Mouse (Mus musculus) CD8-positive naive resting alpha-beta T cell, adult 2 months (primary cell): ENCODE data around the gene Commd9.

Source experiments
- DNase-seq, 2 experiments: peaks; one replicate each; pipeline ENCODE4 v3.0.0; 2022; ENCODE audit warnings: low read depth in 2 of 2, low spot score in 2 of 2

Gene Commd9

GRCm38 (mm10) chr2:101908773-101909172 is 22.7 kb downstream of the Commd9 start:
- DNase-seq: no peak

GRCm38 (mm10) chr2:101909326-101910080 is 23.5 kb downstream of the Commd9 start:
- DNase-seq: no peak

GRCm38 (mm10) chr2:101918518-101918917 is 32.5 kb downstream of the Commd9 start:
- no peak for DNase-seq

GRCm38 (mm10) chr2:101920136-101920554 is 34.1 kb downstream of the Commd9 start:
- no peak for DNase-seq

- DNase-seq: no peak
Observed at GRCm38 (mm10) chr2:101922302-101922701, 36.3 kb downstream of the Commd9 start.

- no peak for DNase-seq
Observed at GRCm38 (mm10) chr2:101923181-101923580, 37.1 kb downstream of the Commd9 start.

- DNase-seq: no peak
Observed at GRCm38 (mm10) chr2:101925183-101925582, 39.1 kb downstream of the Commd9 start.

GRCm38 (mm10) chr2:101925591-101926188 is 39.6 kb downstream of the Commd9 start:
- DNase-seq: no peak

- no peak for DNase-seq
Observed at GRCm38 (mm10) chr2:101932169-101932936, 46.3 kb downstream of the Commd9 start.

GRCm38 (mm10) chr2:101933301-101933700 is 47.3 kb downstream of the Commd9 start:
- no peak for DNase-seq

- no peak for DNase-seq
Observed at GRCm38 (mm10) chr2:101935006-101935405, 49.0 kb downstream of the Commd9 start.

GRCm38 (mm10) chr2:101950716-101951520 is 64.9 kb downstream of the Commd9 start:
- DNase-seq: no peak
